Mouse (Mus musculus) bone marrow, adult 2 months (tissue): ENCODE results near the gene Foxa2. TPM values are rescaled to one million over a fixed set of nuclear protein-coding genes. Genes with fewer than 3 reads are reported as not detected.

ENCODE experiments used
- H3K27ac ChIP-seq: fragments of 200-500 bp; 2 replicates; pipeline ENCODE4 v1.5.1; 2012; ENCODE audit warnings: low read depth, mild to moderate bottlenecking, control low read depth, inconsistent platforms, low read length; ENCODE audit not compliant: control insufficient read depth, poor library complexity, insufficient read depth
- H3K4me1 ChIP-seq: fragments of 200-500 bp; 2 replicates; pipeline ENCODE4 v1.6.1; 2011; ENCODE audit warnings: low read length; ENCODE audit not compliant: control insufficient read depth, insufficient read depth
- H3K4me3 ChIP-seq: fragments of 200-500 bp; replicated peaks from 2 replicates; pipeline ENCODE3; 2011; ENCODE audit warnings: mild to moderate bottlenecking, low read depth, low read length, control low read depth; ENCODE audit not compliant: control insufficient read depth
- CTCF ChIP-seq: fragments of 200-500 bp; IDR thresholded peaks from 2 replicates; pipeline ENCODE4 v1.5.1; 2011; ENCODE audit warnings: low read length, control low read depth; ENCODE audit not compliant: control insufficient read depth, insufficient read depth
- POLR2A ChIP-seq: fragments of 200-500 bp; IDR thresholded peaks from 2 replicates; pipeline ENCODE4 v1.6.1; 2011; ENCODE audit warnings: low read depth, mild to moderate bottlenecking, control low read depth, low read length, borderline replicate concordance; ENCODE audit not compliant: control insufficient read depth
- WGBS: fragments of 180-500 bp; shearing (Covaris S2); methylation state at CpG from one replicate; pipeline ENCODE4 v1.1.7; 2018; 5-methylcytosine and 5-hydroxymethylcytosine counted together
- polyA plus RNA-seq: library from polyadenylated mRNA; stranded (reverse); fragments of >200 nt; gene quantifications from 2 replicates; pipeline ENCODE4 v1.2.4, GENCODE M21; 2011; ENCODE audit warnings: low replicate concordance; ENCODE audit not compliant: missing spikeins, insufficient read depth, insufficient read length

Foxa2 gene
- polyA plus RNA-seq, 1 experiment, result not detected

GRCm38 (mm10) chr2:148030991-148031675 lies 15.6 kb downstream of the Foxa2 start:
- no peaks in the 10 kb centered on the region for H3K4me1 ChIP-seq
- H3K27ac ChIP-seq, result no peak overlapping the region
- 6% methylated on average over 6 of the region's 6 CpGs for WGBS
- H3K4me3 ChIP-seq, result no peak overlapping the region
- TF ChIP-seq CTCF (no peak), POLR2A (no peak)

GRCm38 (mm10) chr2:148030613-148030935 lies 16.2 kb downstream of the Foxa2 start:
- Histone ChIP-seq H3K4me3 (no peak overlapping the region), H3K27ac (no peak overlapping the region), H3K4me1 (no peaks in the 10 kb centered on the region)
- TF ChIP-seq POLR2A (no peak), CTCF (no peak)
- 5% methylated on average over 11 of the region's 11 CpGs for WGBS

GRCm38 (mm10) chr2:148029751-148030612 lies 16.8 kb downstream of the Foxa2 start:
- WGBS, result 7% methylated on average over 21 of the region's 21 CpGs
- no peaks in the 10 kb centered on the region for H3K4me1 ChIP-seq
- no peak overlapping the region for H3K27ac ChIP-seq
- H3K4me3 ChIP-seq, result no peak overlapping the region
- TF ChIP-seq CTCF (no peak), POLR2A (no peak)

- no peak overlapping the region for H3K4me3 ChIP-seq
- no peak overlapping the region for H3K27ac ChIP-seq
- H3K4me1 ChIP-seq, result no peaks in the 10 kb centered on the region
- TF ChIP-seq POLR2A, result no peak
- 23% methylated on average over 9 of the region's 9 CpGs for WGBS
Observed at GRCm38 (mm10) chr2:148029050-148029608, 17.6 kb downstream of the Foxa2 start.

- Histone ChIP-seq H3K4me1 (no peaks in the 10 kb centered on the region), H3K4me3 (no peak overlapping the region), H3K27ac (no peak overlapping the region)
- WGBS, result 58% methylated on average over 1 of the region's 1 CpGs
- TF ChIP-seq POLR2A, result no peak
- no peak for TF ChIP-seq CTCF
Observed at GRCm38 (mm10) chr2:148026366-148026765, 20.4 kb downstream of the Foxa2 start.

GRCm38 (mm10) chr2:148025481-148025880 lies 21.3 kb downstream of the Foxa2 start:
- H3K4me1 ChIP-seq, result no peaks in the 10 kb centered on the region
- H3K4me3 ChIP-seq, result no peak overlapping the region
- TF ChIP-seq CTCF, result no peak
- no peak for TF ChIP-seq POLR2A
- H3K27ac ChIP-seq, result no peak overlapping the region
- WGBS, result 39% methylated on average over 2 of the region's 2 CpGs

GRCm38 (mm10) chr2:148024268-148024935 lies 22.4 kb downstream of the Foxa2 start:
- Histone ChIP-seq H3K4me3 (no peak overlapping the region), H3K4me1 (no peaks in the 10 kb centered on the region), H3K27ac (no peak overlapping the region)
- no peak for TF ChIP-seq CTCF
- TF ChIP-seq POLR2A, result no peak
- 75% methylated on average over 9 of the region's 9 CpGs for WGBS

GRCm38 (mm10) chr2:148023340-148023806 lies 23.4 kb downstream of the Foxa2 start:
- Histone ChIP-seq H3K4me3 (no peak overlapping the region), H3K4me1 (no peaks in the 10 kb centered on the region), H3K27ac (no peak overlapping the region)
- TF ChIP-seq POLR2A (no peak), CTCF (no peak)
- WGBS, result 33% methylated on average over 12 of the region's 12 CpGs
